Mouse (Mus musculus): ENCODE results near the gene Ms4a4d. TPM values are rescaled to one million over a fixed set of nuclear protein-coding genes. Genes with fewer than 3 reads are reported as not detected.
"Not testable (repeated sequence)": the region's sequence is repeated elsewhere in the genome, so short reads cannot be mapped to it uniquely, and the experiment has no call there.

The Ms4a4d gene
- polyA plus RNA-seq, 1 experiment: not detected

DNA sequence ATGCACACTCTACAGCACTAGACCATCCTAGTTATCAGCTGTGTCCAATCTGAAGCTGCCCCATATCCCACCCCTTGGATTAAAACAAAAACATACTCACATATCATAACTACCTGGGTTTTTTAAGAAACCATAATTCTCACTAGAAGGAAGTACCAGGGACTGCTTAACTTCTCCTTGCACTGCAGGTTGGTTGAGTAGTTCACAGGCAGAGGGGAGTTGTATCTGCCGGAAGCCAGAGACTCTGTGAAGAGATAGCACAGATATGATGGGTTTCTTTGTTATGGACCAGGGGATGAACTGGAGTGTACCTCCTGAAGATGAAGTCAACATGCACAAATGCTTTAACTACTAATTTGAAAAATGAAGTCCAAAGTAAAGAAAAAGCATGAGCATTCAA is 35.8 kb upstream of the Ms4a4d start:
- no peaks in the 10 kb centered on the region for H3K27me3 ChIP-seq (ENCODE audit: control insufficient read depth, insufficient read depth, insufficient read length)
- no peak overlapping the region for H3ac ChIP-seq (ENCODE audit: control insufficient read depth, insufficient read length, low read depth)
- H3K79me3 ChIP-seq (ENCODE audit: low read depth): no peaks in the 10 kb centered on the region
- no peak overlapping the region for H3K4me3 ChIP-seq (ENCODE audit: insufficient read depth, poor library complexity, severe bottlenecking)
- no peak for TF ChIP-seq MYOD1 (IDR thresholded peaks at IDR 0.05; ENCODE audit: control insufficient read depth, insufficient read length, low read depth)
- TF ChIP-seq CTCF (IDR thresholded peaks at IDR 0.05; ENCODE audit: control insufficient read depth, insufficient read depth, insufficient read length): no peak
- no peak for TF ChIP-seq CEBPB (IDR thresholded peaks at IDR 0.05; ENCODE audit: low read depth)
- no peaks in the 10 kb centered on the region for H3K36me3 ChIP-seq (ENCODE audit: control insufficient read depth, insufficient read depth)
- H3K79me2 ChIP-seq (ENCODE audit: control insufficient read depth, insufficient read depth): no peaks in the 10 kb centered on the region

DNA sequence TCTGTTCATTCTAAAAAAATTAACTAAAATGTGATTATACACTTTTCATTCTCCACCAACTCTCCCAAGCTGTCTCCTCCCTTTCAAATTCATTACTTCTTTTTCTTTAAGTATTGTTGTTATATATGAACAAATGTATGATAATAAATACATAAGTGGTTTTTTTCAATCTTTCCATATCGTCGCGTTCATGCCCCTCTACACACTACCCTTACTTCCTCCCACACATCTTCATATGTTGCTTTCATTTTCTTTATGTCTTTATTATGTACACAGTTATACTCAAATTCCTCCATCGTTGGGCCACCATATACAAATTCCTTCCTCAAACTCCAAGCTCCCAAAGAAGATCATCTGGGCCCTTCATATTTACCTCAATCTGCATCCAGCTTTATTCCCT is 35.3 kb upstream of the Ms4a4d start:
- H3K79me3 ChIP-seq (ENCODE audit: low read depth): no peaks in the 10 kb centered on the region
- TF ChIP-seq CEBPB (IDR thresholded peaks at IDR 0.05; ENCODE audit: low read depth) (no peak), FOSL1 (IDR thresholded peaks at IDR 0.05; ENCODE audit: insufficient read depth, low read length, poor library complexity, severe bottlenecking) (no peak), MYOD1 (IDR thresholded peaks at IDR 0.05; ENCODE audit: control insufficient read depth, insufficient read length, low read depth) (no peak), CTCF (IDR thresholded peaks at IDR 0.05; ENCODE audit: control insufficient read depth, insufficient read depth, insufficient read length) (no peak)
- H3K79me2 ChIP-seq (ENCODE audit: control insufficient read depth, insufficient read depth): no peaks in the 10 kb centered on the region
- no peaks in the 10 kb centered on the region for H3K36me3 ChIP-seq (ENCODE audit: control insufficient read depth, insufficient read depth)
- H3K4me3 ChIP-seq (ENCODE audit: insufficient read depth, poor library complexity, severe bottlenecking): no peak overlapping the region
- no peak overlapping the region for H3ac ChIP-seq (ENCODE audit: control insufficient read depth, insufficient read length, low read depth)
- no peaks in the 10 kb centered on the region for H3K27me3 ChIP-seq (ENCODE audit: control insufficient read depth, insufficient read depth, insufficient read length)

DNA sequence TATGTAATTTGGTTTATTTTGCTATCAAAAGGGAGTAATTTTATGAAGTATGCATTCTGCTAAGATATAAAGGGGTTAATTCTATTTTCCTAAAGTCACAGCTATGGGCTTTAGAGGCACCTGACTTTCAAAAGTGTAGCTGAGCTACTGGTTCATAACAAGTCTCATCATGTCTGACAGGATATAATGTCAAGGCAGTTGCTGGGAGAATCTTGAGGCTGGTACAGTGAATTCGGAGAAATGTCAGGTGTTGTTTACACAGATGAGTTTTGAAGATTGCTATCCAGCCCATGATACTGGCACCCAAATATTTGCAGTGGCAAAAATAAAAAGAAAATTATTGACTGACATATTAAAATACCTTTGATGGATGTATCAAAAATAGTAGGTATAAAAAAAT is 31.7 kb upstream of the Ms4a4d start:
- TF ChIP-seq FOSL1 (IDR thresholded peaks at IDR 0.05; ENCODE audit: insufficient read depth, low read length, poor library complexity, severe bottlenecking) (no peak), CTCF (IDR thresholded peaks at IDR 0.05; ENCODE audit: control insufficient read depth, insufficient read depth, insufficient read length) (no peak), MAX (IDR thresholded peaks at IDR 0.05) (no peak), USF1 (IDR thresholded peaks at IDR 0.05; ENCODE audit: low read depth) (no peak), MYOG (IDR thresholded peaks at IDR 0.05; ENCODE audit: control insufficient read depth, extremely low read depth, insufficient read length) (no peak), CEBPB (IDR thresholded peaks at IDR 0.05; ENCODE audit: low read depth) (no peak), MYOD1 (IDR thresholded peaks at IDR 0.05; ENCODE audit: control insufficient read depth, insufficient read length, low read depth) (no peak)
- Histone ChIP-seq H3K4me3 (ENCODE audit: insufficient read depth, poor library complexity, severe bottlenecking) (no peak overlapping the region), H3K79me2 (ENCODE audit: control insufficient read depth, insufficient read depth) (no peaks in the 10 kb centered on the region), H3K27me3 (ENCODE audit: control insufficient read depth, insufficient read depth, insufficient read length) (no peaks in the 10 kb centered on the region), H3K36me3 (ENCODE audit: control insufficient read depth, insufficient read depth) (no peaks in the 10 kb centered on the region), H3ac (ENCODE audit: control insufficient read depth, insufficient read length, low read depth) (no peak overlapping the region), H3K79me3 (ENCODE audit: low read depth) (no peaks in the 10 kb centered on the region)

DNA sequence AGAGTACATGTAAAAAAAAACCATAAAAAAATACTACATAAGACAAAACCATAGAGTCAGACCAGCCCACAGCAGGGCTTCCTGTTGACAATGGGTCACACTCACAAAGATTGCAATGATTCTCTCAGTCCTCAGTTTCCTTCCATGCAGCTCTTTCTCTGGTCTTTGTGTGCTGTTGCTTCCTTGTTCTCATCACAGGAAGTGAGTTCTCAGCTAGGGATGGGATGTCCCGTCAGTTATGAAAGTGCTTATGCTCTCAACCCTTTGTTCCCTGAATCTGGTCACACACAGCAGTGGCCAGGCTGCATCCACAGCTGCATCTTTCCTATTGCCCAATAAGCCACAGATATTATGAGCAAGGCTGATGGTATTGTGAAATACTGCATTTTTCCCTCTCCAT is 23.1 kb upstream of the Ms4a4d start:
- H3K79me3 ChIP-seq (ENCODE audit: low read depth): no peaks in the 10 kb centered on the region
- H3K36me3 ChIP-seq (ENCODE audit: control insufficient read depth, insufficient read depth): no peaks in the 10 kb centered on the region
- TF ChIP-seq MAX (IDR thresholded peaks at IDR 0.05) (no peak), CEBPB (IDR thresholded peaks at IDR 0.05; ENCODE audit: low read depth) (no peak), MYOD1 (IDR thresholded peaks at IDR 0.05; ENCODE audit: control insufficient read depth, insufficient read length, low read depth) (no peak), MYOG (IDR thresholded peaks at IDR 0.05; ENCODE audit: control insufficient read depth, extremely low read depth, insufficient read length) (no peak), USF1 (IDR thresholded peaks at IDR 0.05; ENCODE audit: low read depth) (no peak), CTCF (IDR thresholded peaks at IDR 0.05; ENCODE audit: control insufficient read depth, insufficient read depth, insufficient read length) (no peak), FOSL1 (IDR thresholded peaks at IDR 0.05; ENCODE audit: insufficient read depth, low read length, poor library complexity, severe bottlenecking) (no peak)
- H3K27me3 ChIP-seq (ENCODE audit: control insufficient read depth, insufficient read depth, insufficient read length): no peaks in the 10 kb centered on the region
- no peak overlapping the region for H3K4me3 ChIP-seq (ENCODE audit: insufficient read depth, poor library complexity, severe bottlenecking)
- H3K79me2 ChIP-seq (ENCODE audit: control insufficient read depth, insufficient read depth): no peaks in the 10 kb centered on the region
- H3ac ChIP-seq (ENCODE audit: control insufficient read depth, insufficient read length, low read depth): no peak overlapping the region

DNA sequence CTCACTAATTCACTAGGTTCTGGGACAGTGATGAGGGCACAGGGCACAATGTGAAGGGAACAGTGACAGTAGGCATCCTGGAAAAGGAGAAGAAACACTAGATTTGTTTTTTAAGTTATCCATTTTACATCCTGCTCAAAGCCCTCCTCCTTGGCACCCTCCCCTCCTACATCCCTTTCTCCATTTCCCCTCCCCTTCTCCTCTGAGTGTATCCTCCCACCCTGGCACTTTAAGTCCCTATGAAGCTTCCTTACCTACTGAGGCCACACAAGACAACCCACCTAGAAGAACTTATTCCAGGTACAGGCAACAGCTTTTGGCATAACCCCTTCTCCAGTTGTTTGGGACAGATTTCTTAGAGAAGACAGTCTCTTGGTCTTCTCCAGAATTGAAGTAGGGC is 20.4 kb upstream of the Ms4a4d start, which contains the start of gene Ms4a6b:
TSS of gene Ms4a6b (plus strand) at position 267 of the 400 bp plus-strand sequence.
- H3K36me3 ChIP-seq (ENCODE audit: control insufficient read depth, insufficient read depth): no peaks in the 10 kb centered on the region
- H3K79me2 ChIP-seq (ENCODE audit: control insufficient read depth, insufficient read depth): no peaks in the 10 kb centered on the region
- H3ac ChIP-seq (ENCODE audit: control insufficient read depth, insufficient read length, low read depth): no peak within 1 kb of the TSS
- H3K4me3 ChIP-seq (ENCODE audit: insufficient read depth, poor library complexity, severe bottlenecking): no peak within 1 kb of the TSS
- H3K27me3 ChIP-seq (ENCODE audit: control insufficient read depth, insufficient read depth, insufficient read length): no peaks in the 10 kb centered on the region
- no peaks in the 10 kb centered on the region for H3K79me3 ChIP-seq (ENCODE audit: low read depth)
- no peak for TF ChIP-seq FOSL1 (IDR thresholded peaks at IDR 0.05; ENCODE audit: insufficient read depth, low read length, poor library complexity, severe bottlenecking)
- TF ChIP-seq MYOG (IDR thresholded peaks at IDR 0.05; ENCODE audit: control insufficient read depth, extremely low read depth, insufficient read length): no peak
- TF ChIP-seq CTCF (IDR thresholded peaks at IDR 0.05; ENCODE audit: control insufficient read depth, insufficient read depth, insufficient read length): no peak
- TF ChIP-seq CEBPB (IDR thresholded peaks at IDR 0.05; ENCODE audit: low read depth): no peak
- TF ChIP-seq MAX (IDR thresholded peaks at IDR 0.05): no peak
- no peak for TF ChIP-seq MYOD1 (IDR thresholded peaks at IDR 0.05; ENCODE audit: control insufficient read depth, insufficient read length, low read depth)
- TF ChIP-seq USF1 (IDR thresholded peaks at IDR 0.05; ENCODE audit: low read depth): no peak

DNA sequence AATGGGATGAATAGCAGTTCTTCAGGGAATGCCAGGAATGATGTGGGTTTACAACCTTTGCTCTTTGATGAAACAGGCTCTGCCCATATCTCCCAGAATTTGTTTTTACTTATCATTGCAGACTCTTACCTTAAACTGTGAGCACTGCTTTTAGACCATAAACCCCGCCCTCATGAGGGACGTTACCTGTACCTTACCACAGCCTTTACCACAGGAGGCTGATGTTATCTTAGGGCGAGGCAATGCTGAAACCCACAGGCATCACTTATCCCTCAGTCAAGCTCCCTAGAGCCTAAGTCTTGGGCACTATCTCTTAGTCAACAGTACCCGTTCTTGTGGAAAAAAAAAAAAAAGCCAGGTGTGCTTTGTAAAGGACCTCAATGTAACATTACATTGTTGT is 19.8 kb upstream of the Ms4a4d start:
- H3K79me2 ChIP-seq (ENCODE audit: control insufficient read depth, insufficient read depth): no peaks in the 10 kb centered on the region
- no peak overlapping the region for H3ac ChIP-seq (ENCODE audit: control insufficient read depth, insufficient read length, low read depth)
- no peak overlapping the region for H3K4me3 ChIP-seq (ENCODE audit: insufficient read depth, poor library complexity, severe bottlenecking)
- no peaks in the 10 kb centered on the region for H3K27me3 ChIP-seq (ENCODE audit: control insufficient read depth, insufficient read depth, insufficient read length)
- H3K79me3 ChIP-seq (ENCODE audit: low read depth): no peaks in the 10 kb centered on the region
- no peaks in the 10 kb centered on the region for H3K36me3 ChIP-seq (ENCODE audit: control insufficient read depth, insufficient read depth)
- no peak for TF ChIP-seq MYOD1 (IDR thresholded peaks at IDR 0.05; ENCODE audit: control insufficient read depth, insufficient read length, low read depth)

DNA sequence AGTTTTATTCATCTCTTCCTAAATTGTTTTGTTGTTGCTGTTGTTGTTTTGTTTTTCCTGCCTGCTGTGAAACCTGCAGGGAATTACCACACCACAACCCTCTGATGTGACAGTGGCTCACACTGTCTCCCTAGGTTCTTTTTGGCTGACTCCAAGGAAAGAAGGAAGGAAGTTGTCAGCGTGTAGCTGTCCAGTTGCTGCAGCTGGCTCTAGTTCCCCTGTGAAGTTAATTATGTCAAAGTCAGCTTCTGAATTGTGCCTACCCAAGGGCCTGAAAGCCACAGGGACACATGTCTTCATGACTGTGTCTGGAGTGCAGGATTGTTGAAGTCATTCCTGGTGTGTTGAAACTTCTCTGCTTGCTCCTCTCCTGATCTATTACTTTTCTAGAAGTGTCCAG is 19.2 kb upstream of the Ms4a4d start:
- H3K27me3 ChIP-seq (ENCODE audit: control insufficient read depth, insufficient read depth, insufficient read length); H3ac ChIP-seq (ENCODE audit: control insufficient read depth, insufficient read length, low read depth): not testable (repeated sequence)

DNA sequence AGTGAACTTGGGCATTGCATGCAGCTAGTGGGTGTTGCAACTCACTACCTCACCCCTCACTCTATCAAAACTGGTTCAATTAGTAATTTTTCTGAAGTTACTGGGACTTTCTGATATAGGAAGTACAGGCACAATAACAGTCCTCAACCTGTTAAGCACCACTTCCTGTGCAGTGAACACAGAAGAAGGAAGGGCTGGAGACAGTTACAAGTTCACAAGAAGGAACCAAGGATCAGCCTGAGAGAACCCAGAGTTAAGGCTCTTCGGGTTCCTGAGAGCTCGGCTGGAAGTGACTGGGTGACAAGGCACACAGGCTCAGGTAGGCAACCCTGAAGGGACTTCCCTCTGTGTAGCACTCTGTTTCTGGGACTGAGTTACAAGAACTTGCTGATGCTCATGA is 18.2 kb upstream of the Ms4a4d start:
- not testable (repeated sequence) for H3K4me3 ChIP-seq (ENCODE audit: insufficient read depth, poor library complexity, severe bottlenecking); H3K27me3 ChIP-seq (ENCODE audit: control insufficient read depth, insufficient read depth, insufficient read length); H3ac ChIP-seq (ENCODE audit: control insufficient read depth, insufficient read length, low read depth); H3K79me3 ChIP-seq (ENCODE audit: low read depth); H3K36me3 ChIP-seq (ENCODE audit: control insufficient read depth, insufficient read depth); H3K79me2 ChIP-seq (ENCODE audit: control insufficient read depth, insufficient read depth)

More for the DNA sequence above, 19.2 kb upstream of the Ms4a4d start:
- not testable (repeated sequence) for H3K79me2 ChIP-seq (ENCODE audit: control insufficient read depth, insufficient read depth); H3K79me3 ChIP-seq (ENCODE audit: low read depth); H3K4me3 ChIP-seq (ENCODE audit: insufficient read depth, poor library complexity, severe bottlenecking); H3K36me3 ChIP-seq (ENCODE audit: control insufficient read depth, insufficient read depth)

Measured in C2C12 (cell line).